Mouse (Mus musculus) heart, adult 2 months (tissue): ENCODE data around the gene Egflam. TPM values are rescaled to one million over a fixed set of nuclear protein-coding genes. Genes with fewer than 3 reads are reported as not detected.

ENCODE experiments used
- DNase-seq, 2 experiments: peaks; one replicate each; pipeline ENCODE4 v3.0.0; 2021
- H3K27ac ChIP-seq: fragments of 200-600 bp; 2 replicates; pipeline ENCODE4 v1.8.1; 2022
- H3K27me3 ChIP-seq: fragments of 200-500 bp; 2 replicates; pipeline ENCODE4 v1.6.1; 2012; ENCODE audit warnings: mild to moderate bottlenecking, low read length, inconsistent platforms, mixed read lengths; ENCODE audit not compliant: control insufficient read depth, insufficient read depth
- H3K36me3 ChIP-seq: fragments of 200-500 bp; 2 replicates; pipeline ENCODE4 v1.6.1; 2012; ENCODE audit warnings: low read length, inconsistent platforms; ENCODE audit not compliant: control insufficient read depth, insufficient read depth
- H3K4me1 ChIP-seq: fragments of 200-500 bp; 2 replicates; pipeline ENCODE4 v1.6.1; 2011; ENCODE audit warnings: low read length; ENCODE audit not compliant: control insufficient read depth, insufficient read depth
- H3K4me3 ChIP-seq: fragments of 200-600 bp; 2 replicates; pipeline ENCODE4 v1.8.1; 2022
- H3K79me2 ChIP-seq: fragments of 200-500 bp; replicated peaks from 2 replicates; pipeline ENCODE4 v1.6.1; 2012; ENCODE audit warnings: mild to moderate bottlenecking, inconsistent platforms, low read length, moderate library complexity, mixed read lengths; ENCODE audit not compliant: control insufficient read depth, insufficient read depth
- H3K9ac ChIP-seq: fragments of 200-500 bp; 2 replicates; pipeline ENCODE4 v1.6.1; 2012; ENCODE audit warnings: low read depth, mild to moderate bottlenecking, control low read depth, inconsistent platforms, low read length, mixed read lengths
- CTCF ChIP-seq: fragments of 200-600 bp; IDR thresholded peaks from 2 replicates; pipeline ENCODE4 v1.8.1; 2022; ENCODE audit warnings: antibody characterized with exemption, mild to moderate bottlenecking, moderate library complexity
- EP300 ChIP-seq: fragments of 200-500 bp; IDR thresholded peaks from 2 replicates; pipeline ENCODE4 v1.6.1; 2011; ENCODE audit warnings: low read depth, low read length, control low read depth; ENCODE audit not compliant: insufficient read depth
- POLR2A ChIP-seq: fragments of 200-500 bp; IDR thresholded peaks from 2 replicates; pipeline ENCODE4 v1.6.1; 2011; ENCODE audit warnings: mild to moderate bottlenecking, low read depth, low read length, control low read depth; ENCODE audit not compliant: insufficient read depth
- WGBS: fragments of 180-500 bp; shearing (Covaris S2); methylation state at CpG from one replicate; pipeline ENCODE4 v1.1.7; 2018; 5-methylcytosine and 5-hydroxymethylcytosine counted together
- intact Hi-C: fragments of 180-260 bp; cut with DNase I; formaldehyde crosslinking; loops from one replicate; pipeline ENCODE4 v1.15.1; 2025
- polyA plus RNA-seq: library from polyadenylated mRNA; depleted of rRNA; stranded (reverse); fragments of >200 nt; gene quantifications from 2 replicates; pipeline ENCODE4 v1.2.3, GENCODE M21; 2012
- total RNA-seq, 2 experiments: library from RNA; stranded (reverse); gene quantifications; 2 replicates each; pipeline ENCODE4 v1.2.3; 2021

The Egflam gene
- total and polyA plus RNA-seq, 3 experiments, result 7.1 to 12.0 (median 8.2) TPM

- no peak for DNase-seq
- no peaks in the 10 kb centered on the region for H3K4me1 ChIP-seq
- H3K36me3 ChIP-seq, result no peaks in the 10 kb centered on the region
- no peak overlapping the region for H3K4me3 ChIP-seq
- H3K9ac ChIP-seq, result no peak overlapping the region
- H3K27me3 ChIP-seq, result no peaks in the 10 kb centered on the region
- H3K79me2 ChIP-seq, result no peaks in the 10 kb centered on the region
- 95% methylated on average over 6 of the region's 6 CpGs for WGBS
- intact Hi-C loops, result no loop called here
- no peak overlapping the region for H3K27ac ChIP-seq
- TF ChIP-seq CTCF, result no peak
- no peak for TF ChIP-seq POLR2A
- no peak for TF ChIP-seq EP300
These were observed 144.9 kb downstream of the Egflam start for GRCm38 (mm10) chr15:7253326-7253725.

DNA sequence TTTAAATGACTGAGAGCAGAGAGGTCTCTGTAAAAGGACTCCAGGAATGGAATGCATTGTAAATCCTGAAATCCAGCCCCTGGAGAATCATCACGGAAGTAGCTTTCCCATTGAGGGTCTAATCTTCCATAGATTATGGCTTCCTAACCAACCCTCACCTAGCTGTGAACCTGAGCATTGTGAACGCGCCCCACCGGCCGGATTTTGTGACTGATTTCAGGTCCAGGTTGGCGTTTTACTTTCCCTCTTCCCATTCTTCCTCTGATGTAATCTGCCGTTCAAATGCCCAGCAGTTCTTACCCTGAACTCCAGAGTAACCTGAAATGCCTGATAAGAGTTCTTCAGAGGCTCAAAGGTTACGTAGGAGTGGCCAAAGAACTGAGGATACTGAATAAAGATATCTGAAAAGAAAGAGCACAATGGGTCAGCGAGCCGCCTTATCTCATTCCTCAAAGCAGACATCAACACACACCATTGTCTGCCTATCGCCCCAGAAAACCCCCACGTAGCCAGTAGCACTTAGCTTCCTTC is 146.0 kb downstream of the Egflam start:
- DNase-seq, result no peak
- no peak overlapping the region for H3K27ac ChIP-seq

GRCm38 (mm10) chr15:7251042-7251441 is 147.2 kb downstream of the Egflam start:
- WGBS, result 96% methylated on average over 9 of the region's 9 CpGs
- TF ChIP-seq CTCF (no peak), POLR2A (no peak), EP300 (no peak)

More for the DNA sequence above, 146.0 kb downstream of the Egflam start:
- 55% methylated on average over 12 of the region's 12 CpGs for WGBS
- Histone ChIP-seq H3K9ac (no peak overlapping the region), H3K4me3 (no peak overlapping the region), H3K36me3 (no peaks in the 10 kb centered on the region), H3K27me3 (no peaks in the 10 kb centered on the region), H3K79me2 (no peaks in the 10 kb centered on the region), H3K4me1 (no peaks in the 10 kb centered on the region)
- intact Hi-C loops, result no loop called here
- no peak for TF ChIP-seq EP300
- TF ChIP-seq CTCF, result no peak

DNA sequence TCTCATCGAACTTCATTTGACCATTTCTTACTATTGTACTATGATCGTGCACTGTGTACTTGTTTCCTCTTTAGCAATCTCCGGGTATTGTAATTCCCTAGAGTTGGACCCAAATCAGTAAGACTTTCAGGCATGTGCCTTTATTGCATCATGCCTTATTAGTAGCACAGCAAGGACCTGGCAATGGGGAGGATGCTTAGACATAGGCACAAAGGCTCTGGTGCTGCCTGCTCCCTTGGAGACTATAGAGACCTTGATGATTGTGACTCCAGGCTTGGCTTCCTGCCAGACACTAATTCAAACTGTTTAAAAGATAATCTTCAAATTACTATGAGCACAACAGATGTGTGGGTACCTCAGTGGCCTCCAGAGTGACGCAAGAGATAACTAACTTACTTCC is 149.0 kb downstream of the Egflam start:
- Histone ChIP-seq H3K79me2 (no peaks in the 10 kb centered on the region), H3K4me1 (no peaks in the 10 kb centered on the region), H3K27me3 (no peaks in the 10 kb centered on the region), H3K9ac (no peak overlapping the region), H3K36me3 (no peaks in the 10 kb centered on the region), H3K4me3 (no peak overlapping the region), H3K27ac (no peak overlapping the region)
- no peak for TF ChIP-seq EP300
- TF ChIP-seq POLR2A, result no peak
- TF ChIP-seq CTCF, result no peak
- 81% methylated on average over 4 of the region's 4 CpGs for whole genome bisulfite sequencing
- no peak for DNase-seq
- intact Hi-C loops, result no loop called here

More at GRCm38 (mm10) chr15:7251042-7251441, 147.2 kb downstream of the Egflam start:
- Histone ChIP-seq H3K27ac (no peak overlapping the region), H3K9ac (no peak overlapping the region), H3K27me3 (no peaks in the 10 kb centered on the region), H3K4me3 (no peak overlapping the region), H3K4me1 (no peaks in the 10 kb centered on the region), H3K36me3 (no peaks in the 10 kb centered on the region), H3K79me2 (no peaks in the 10 kb centered on the region)
- DNase-seq, result no peak
- intact Hi-C loops, result no loop called here

- H3K27me3 ChIP-seq, result no peaks in the 10 kb centered on the region
- intact Hi-C loops, result no loop called here
- no peaks in the 10 kb centered on the region for H3K36me3 ChIP-seq
- no peak overlapping the region for H3K9ac ChIP-seq
- no peak overlapping the region for H3K27ac ChIP-seq
- no peaks in the 10 kb centered on the region for H3K79me2 ChIP-seq
- WGBS, result 61% methylated on average over 8 of the region's 8 CpGs
- DNase-seq, result no peak
- H3K4me1 ChIP-seq, result no peaks in the 10 kb centered on the region
- H3K4me3 ChIP-seq, result no peak overlapping the region
- TF ChIP-seq EP300 (no peak), CTCF (no peak), POLR2A (no peak)
These were observed 150.9 kb downstream of the Egflam start for GRCm38 (mm10) chr15:7247321-7247720.

DNA sequence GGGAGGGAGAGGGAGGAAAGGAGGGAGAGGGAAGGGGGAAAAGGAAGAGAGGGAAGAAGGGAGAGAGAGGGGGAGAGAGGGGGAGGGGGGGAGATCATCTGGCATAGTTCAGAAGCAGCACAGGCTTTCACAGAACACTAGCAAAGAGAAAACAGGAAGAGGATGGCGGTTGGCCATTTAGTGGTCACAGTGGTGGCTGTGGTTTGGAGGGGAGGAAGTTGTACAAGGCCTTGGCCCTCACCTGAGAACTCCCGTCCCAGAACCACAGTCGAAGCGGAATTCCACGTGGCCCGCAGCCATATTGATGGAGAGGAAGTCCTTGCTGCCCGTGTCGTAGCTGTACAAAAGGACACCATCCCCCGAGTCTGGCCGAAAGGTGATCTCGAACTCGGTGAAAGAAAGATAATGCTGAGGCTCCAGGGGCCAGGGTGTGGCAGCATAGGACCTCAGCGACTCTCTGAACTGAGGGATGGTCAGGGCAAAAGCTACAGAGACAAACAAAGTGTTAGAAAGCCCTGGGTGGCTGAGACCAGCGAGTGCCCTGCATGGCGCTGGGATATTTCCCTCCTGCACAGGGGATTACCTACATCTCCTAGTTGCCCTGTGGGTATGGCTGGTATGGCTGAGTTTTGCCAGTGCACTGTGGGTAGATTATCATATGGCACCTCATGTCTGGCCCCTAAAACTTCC is 155.9 kb downstream of the Egflam start:
- no peaks in the 10 kb centered on the region for H3K27me3 ChIP-seq
- H3K9ac ChIP-seq, result no peak overlapping the region
- no peak for DNase-seq
- no peaks in the 10 kb centered on the region for H3K4me1 ChIP-seq
- intact Hi-C loops, result no loop called here
- no peaks in the 10 kb centered on the region for H3K36me3 ChIP-seq
- no peak overlapping the region for H3K27ac ChIP-seq
- TF ChIP-seq POLR2A (no peak), EP300 (no peak), CTCF (no peak)
- H3K79me2 ChIP-seq, result no peaks in the 10 kb centered on the region
- no peak overlapping the region for H3K4me3 ChIP-seq
- 76% methylated on average over 15 of the region's 15 CpGs for WGBS
